Mouse (Mus musculus): ENCODE measurements at regions not wholly inside any gene's neighbourhood (a gene's known extent, or its start where the extent isn't known, plus 50 kb on each side); places are given as distances from the start of the nearest gene placed in this dataset.
A peak's percentile ranks its signal among the peaks of the same experiment; 100 is the strongest.

DNA sequence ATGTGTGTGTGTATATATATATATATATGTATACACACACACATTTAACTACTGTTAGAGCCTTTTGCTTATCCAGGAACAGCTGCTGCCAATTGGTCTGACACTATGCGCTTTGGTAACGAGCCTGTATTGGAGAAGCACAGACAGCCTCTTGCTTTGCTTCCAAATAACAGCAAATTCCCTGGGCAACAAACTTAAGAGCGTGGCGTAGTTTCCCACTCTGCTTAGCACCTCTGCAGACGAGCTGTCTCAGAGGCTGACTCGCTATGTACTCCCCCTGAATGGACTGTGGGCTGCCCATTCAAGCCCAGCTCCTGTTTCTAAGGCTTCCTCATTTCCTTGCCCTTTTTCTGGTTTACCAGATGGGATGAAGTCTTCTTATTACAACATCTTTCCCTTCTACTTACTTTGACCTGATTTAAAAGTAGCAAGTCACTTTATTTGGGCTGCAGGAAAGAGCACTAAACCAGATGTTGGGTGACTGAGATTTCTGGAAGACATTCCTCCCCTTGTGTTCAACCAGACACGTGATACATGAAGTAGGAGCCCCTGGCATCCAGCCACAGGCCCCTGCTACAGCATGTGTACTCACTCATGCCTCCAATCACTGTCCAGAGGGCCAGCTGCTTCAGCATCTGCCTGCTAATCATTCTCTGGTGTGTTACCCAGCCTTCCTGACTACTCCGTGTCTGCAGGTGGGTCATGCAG lies 111.3 kb upstream of the Gmds start:
- peak; percentile 98 for DNase-seq

GRCm38 (mm10) chr13:32444531-32444930 lies 106.0 kb upstream of the Gmds start:
- DNase-seq = peak; percentile 90

DNA sequence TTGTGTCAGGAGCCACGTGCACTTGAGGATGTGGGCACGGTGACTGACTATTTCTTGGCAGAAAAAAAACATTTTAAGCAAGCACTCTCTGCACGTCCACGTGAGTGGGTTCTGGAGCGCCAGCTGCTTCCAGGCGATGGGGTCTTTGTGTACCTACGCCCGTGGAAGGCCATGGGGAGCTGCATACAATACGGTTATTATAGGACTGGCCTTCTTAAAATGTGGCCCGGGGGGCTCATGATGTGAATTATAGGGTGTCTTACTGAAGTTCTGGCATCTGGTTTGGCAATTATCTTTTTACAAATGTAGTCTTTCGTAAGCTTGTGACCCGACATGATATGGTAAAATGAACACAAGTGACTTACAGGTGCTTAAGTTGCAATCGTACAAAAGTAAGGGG lies 103.5 kb upstream of the Gmds start:
- peak; percentile 49 for DNase-seq

GRCm38 (mm10) chr13:32435136-32435535 lies 96.6 kb upstream of the Gmds start:
- DNase-seq = peak; percentile 82

DNA sequence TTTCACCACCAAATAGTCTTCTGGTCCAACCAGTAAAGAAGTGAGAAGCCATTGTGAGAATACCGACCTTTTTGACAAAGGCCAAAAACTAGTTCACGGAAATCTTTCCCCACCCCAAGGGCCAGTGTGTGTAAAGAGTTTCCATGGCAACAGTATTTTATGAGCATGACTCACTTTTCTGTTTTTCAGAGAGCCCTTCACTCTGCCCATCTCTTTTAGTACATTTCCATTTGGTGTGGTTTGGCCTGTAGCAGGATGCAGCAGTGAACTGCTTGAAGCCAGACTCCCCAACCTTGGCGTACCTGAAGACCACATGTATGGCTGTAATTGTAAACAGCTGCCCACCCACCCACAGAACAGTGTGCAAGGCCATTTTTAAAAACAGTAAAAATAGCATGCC lies 89.9 kb upstream of the Gmds start:
- peak; percentile 87 for DNase-seq

- peak; percentile 84 for DNase-seq
Observed at GRCm38 (mm10) chr13:32426906-32427305, 88.4 kb upstream of the Gmds start.

- DNase-seq = peak; percentile 61
Observed at GRCm38 (mm10) chr13:32426199-32426598, 87.7 kb upstream of the Gmds start.

GRCm38 (mm10) chr13:32424543-32424942 lies 86.0 kb upstream of the Gmds start:
- peak; percentile 74 for DNase-seq

DNA sequence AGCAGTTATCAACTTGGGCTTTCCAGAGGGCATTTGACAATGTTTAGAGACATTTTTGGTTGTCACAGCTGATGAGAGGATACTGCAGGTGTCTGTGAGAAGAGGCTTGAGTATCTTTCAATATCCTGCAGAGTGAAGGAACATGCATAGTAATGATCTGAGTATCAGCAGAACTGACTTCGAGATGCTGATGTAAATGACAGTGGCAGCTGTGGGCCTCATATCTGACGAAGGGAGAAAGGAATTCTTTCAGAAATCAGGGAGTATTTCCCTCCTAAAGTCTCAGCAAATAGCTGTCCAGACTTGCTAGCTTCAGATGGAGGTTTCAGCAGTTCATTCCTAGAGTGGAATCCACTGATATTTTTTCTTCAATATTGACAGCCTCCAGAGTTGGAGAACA lies 83.9 kb upstream of the Gmds start:
- peak; percentile 15 for DNase-seq

GRCm38 (mm10) chr13:32419326-32419725 lies 80.8 kb upstream of the Gmds start:
- peak; percentile 76 for DNase-seq

- peak; percentile 86 for DNase-seq
Observed at GRCm38 (mm10) chr13:32418655-32419054, 80.1 kb upstream of the Gmds start.

DNA sequence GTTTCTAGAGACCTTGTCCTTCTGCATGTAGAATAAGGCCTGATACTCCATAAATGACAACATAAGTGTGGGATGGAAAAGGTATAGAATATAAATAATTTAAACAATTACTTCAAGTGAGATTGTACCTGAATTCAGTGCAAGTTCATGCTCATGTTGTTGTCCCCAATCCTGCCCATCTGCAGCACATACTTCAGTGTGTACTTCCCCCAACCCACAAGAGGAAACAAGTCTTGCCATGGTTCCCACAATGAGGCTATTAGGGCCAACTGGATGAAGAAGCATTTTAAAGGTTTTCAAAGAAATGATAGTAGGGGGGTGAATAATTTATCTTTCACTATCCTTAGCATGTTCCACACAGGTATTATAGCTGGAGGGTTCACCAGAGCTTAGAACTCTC lies 79.4 kb upstream of the Gmds start:
- peak; percentile 65 for DNase-seq

DNA sequence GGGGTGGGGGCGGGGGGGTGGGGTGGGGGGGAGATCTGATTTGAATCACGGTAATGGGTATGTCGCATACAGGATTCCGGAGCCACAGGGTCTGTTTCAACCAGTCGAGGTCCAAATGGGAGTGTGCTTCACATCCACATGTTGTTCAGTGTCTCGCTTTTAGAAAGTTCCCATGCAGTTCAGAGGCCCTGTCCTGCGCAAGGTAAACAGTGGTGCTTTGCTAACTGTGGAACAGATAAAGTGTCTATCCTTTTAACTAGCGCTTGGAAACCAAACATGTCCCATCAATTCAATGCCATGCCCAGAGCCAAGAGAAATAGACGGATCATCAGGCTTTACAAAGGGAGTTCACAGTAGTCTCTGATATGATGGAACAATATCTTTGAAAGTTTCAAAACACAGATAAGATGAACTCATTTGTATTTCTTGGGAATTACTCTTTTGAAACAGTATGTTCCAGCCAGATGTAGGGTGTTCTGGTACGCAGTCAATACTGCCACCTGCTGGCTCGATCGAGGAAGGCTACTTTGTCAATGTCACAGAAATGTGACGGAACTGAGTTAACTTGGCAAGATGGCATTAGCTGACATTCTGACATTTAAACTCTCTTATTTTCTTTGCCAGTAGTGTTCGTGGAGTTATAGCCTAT lies 72.9 kb upstream of the Gmds start:
- peak; percentile 95 for DNase-seq

DNA sequence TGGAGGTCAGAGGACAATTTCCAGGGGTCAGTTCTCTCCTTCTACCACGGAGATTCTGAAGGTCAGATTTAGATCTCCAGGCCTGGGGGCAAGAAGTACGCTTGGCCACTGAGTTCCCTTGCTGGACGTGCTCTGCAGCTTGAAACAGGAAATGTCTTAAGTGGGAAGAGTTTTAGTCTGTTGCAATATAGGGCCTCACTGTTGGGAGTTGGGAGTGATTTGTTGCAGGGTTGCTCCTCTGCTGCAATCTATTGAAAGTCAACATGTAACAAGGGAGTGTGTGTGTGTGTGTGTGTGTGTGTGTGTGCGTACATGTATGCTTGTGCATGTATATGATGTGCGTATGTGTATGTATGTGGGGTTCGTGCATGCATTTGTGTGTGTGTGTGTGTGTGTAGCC lies 71.5 kb upstream of the Gmds start:
- peak; percentile 55 for DNase-seq

DNA sequence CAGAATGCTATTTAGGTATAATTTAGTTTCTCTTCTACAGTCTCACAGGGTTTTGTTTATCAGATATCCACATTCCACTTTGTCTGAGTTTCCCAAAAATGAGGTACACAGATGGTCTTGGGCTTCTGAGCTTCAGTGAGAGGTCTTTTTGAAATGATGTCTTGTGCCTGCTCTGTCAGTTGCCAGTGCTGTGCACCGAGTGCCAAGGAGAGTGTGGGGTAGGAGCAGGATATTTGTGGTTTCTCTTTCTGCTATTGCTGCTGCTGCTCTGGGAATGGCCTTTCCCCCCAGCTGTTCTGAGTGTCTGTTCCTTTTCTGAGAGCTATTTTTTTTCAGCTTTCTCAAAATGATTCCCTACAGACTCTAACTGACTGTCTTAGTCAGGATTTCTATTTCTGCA lies 60.1 kb upstream of the Gmds start:
- DNase-seq = no peak
